Mouse (Mus musculus) adrenal gland, adult 18-20 months (tissue): ENCODE results near the gene 1700025C18Rik. TPM values are rescaled to one million over a fixed set of nuclear protein-coding genes. Genes with fewer than 3 reads are reported as not detected.

ENCODE experiments used
- DNase-seq, 2 experiments: peaks; one replicate each; pipeline ENCODE4 v3.0.0; 2021 to 2022; ENCODE audit warnings: low spot score in 2 of 2
- total RNA-seq, 2 experiments: library from RNA; stranded (reverse); gene quantifications; 1 replicate in 1 of 2; 2 replicates in 1 of 2; pipeline ENCODE4 v1.2.3; 2021

1700025C18Rik gene
- total RNA-seq, 2 experiments from 2014 or later = not detected

DNA sequence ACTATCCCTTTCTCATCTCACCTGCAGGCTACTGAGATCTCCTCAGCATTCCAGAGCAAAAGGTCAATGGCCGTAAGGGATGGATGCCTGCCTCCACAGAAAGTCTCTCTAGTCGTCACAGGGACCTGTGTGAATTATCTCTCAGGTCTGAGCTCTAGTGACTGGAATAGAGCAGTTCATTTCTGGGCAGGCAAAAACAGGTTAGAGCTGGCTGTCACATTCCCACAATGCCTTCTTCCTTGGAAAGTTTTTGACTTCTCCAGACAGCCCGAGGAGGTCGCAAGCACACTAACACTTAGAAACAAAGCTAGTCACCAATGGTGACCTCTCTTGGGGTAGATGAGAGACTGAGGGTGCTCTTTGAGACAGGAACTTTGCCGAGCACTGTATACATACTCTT lies 48.4 kb downstream of the 1700025C18Rik start:
- DNase-seq = no peak

DNA sequence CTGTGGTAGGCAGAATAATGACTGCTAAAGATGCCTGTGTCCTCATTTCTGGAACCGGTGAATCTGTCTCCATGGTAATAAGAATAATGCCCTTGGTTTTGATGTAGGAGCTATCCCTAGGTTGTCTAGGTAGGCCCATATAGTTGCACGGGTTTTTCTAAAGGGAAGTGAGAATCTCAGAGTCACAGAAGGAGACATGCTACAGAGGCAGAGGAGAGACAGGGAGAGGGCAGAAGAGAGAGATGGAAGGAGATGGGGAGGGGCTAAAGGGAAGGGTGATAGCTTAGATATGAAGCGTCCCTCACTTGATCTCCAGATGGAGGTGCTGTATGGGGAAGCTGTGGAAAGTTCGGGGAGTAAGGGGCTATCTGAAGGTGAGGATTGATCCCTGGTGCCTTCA lies 53.1 kb downstream of the 1700025C18Rik start:
- DNase-seq = no peak

DNA sequence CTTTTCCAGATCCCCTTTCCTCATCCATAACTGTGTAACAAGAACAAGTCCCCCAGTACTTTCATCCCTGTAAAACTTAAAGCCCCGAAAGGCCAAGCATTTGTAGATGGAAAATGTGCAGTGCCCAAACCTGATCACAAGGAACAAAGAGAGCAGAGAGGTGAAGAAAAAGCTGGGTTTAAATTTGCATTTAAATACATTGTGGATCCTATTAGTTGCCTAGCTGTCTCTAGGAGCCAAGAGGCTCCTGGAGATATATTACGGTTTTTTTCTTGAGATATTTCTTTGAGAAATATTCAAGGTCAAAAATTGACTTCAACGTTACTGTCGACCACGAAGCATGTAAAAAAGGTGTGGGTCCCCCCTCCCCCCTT lies 55.5 kb downstream of the 1700025C18Rik start:
- no peak for DNase-seq

DNA sequence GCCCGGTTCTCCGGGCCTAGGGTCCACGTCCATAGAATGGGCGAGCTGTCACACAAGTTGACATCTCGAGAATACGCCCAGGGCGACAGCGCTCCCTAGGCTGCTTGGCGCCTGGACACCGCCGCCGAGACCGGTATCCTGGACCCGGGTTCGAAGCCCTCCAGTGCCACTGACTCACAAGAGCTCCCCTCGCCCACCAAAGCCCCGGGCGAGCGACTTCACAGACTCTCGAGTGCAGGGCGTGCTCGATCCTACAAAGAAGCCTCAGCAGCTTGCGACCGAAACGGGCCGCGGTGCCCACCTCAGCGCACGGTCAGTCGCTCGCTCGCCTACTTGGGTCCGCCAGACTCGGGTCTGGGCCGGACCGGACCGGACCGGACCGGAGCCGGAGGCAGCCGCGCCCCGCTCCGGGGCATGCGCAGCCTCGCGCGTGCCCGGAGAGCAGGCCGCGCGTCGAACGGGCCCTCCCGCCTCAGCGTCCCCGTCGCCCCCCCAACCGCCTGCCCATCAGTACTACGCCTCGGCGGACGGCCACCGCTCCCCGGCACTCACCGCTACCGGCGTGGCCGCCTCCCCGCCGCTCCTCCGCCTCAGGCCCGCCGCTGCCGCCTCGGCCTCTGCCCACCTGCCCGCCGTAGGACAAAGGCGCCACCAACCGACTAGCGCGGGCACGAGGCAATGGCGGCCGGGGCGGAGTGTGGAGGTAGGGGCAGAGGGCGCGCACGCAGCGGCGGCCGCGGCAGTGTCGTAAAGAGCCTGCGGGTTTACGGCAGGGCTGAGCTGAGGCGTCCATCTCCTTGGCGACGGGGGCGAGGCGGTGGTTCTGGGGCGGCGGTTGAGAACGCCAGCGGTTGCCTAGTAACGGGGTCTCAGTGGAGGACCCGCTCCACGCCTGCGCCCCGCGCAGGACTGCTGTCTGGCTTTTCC lies 56.2 kb downstream of the 1700025C18Rik start, which contains the start of gene Ncoa5:
Ncoa5 (minus strand) TSS at position 737 of the 927 bp plus-strand sequence.
- DNase-seq = peak; percentile 96 to 97

DNA sequence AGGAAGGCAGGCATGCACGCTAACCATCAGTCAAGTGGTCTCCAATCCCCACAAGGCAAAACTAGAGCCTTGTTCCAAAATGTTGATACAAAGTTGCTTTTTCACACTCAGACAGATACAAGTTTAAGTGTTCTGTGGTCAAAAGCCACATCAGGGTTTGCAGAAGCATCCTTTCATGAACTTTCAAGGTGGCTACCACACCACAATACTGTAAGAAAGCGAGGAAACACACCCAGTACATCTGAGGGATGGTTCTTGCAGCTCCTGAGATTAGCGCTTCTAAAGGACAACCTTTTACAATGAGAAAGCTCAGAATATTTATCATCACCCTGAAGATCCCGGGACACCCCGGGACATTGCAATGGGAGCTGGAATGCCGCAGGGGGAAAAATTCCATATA lies 57.2 kb downstream of the 1700025C18Rik start:
- no peak for DNase-seq

DNA sequence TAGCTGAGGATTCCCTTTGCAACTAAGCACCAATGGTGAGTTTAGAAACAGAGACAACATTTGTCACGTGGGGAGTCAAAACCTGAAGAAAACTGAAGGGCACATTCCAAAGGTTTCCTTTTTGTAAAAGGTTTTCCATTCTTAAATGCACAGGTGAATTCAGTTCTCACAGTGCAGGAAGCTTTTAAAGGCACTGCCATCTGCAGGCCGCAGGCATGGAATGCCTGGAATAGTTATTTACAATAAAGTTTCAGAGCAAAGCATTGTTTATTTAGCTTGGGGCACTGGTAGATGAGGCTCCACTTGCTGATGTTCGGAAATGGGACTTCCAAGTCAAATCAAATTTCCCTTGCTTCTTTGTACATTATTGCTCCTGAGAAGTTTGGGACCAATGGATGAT lies 58.0 kb downstream of the 1700025C18Rik start:
- DNase-seq = no peak

Other genes with a start within 250 kb of the 1700025C18Rik start
- 10 to 100 TPM; 22.5 to 55.9 TPM for gene Pltp, start 233.0 kb downstream of the 1700025C18Rik start, total RNA-seq
- gene Pcif1, start 211.4 kb downstream of the 1700025C18Rik start, total RNA-seq = 10 to 100 TPM; 35.1 to 48.6 TPM
- gene Zfp335, start 179.0 kb downstream of the 1700025C18Rik start, total RNA-seq = 10 to 100 TPM; 20.9 to 22.4 TPM
- gene Mmp9, start 150.0 kb downstream of the 1700025C18Rik start, total RNA-seq = 1 to 10 TPM in 1 of 2 experiments, under 1 TPM in 1; 0.89 to 2.7 TPM
- 1 to 10 TPM; 5.2 to 9.0 TPM for gene Slc12a5, start 129.9 kb downstream of the 1700025C18Rik start, total RNA-seq
- 10 to 100 TPM; 35.7 to 41.6 TPM for gene Ncoa5, start 55.9 kb downstream of the 1700025C18Rik start, total RNA-seq
- gene Cd40, start 35.1 kb downstream of the 1700025C18Rik start, total RNA-seq = 1 to 10 TPM; 1.9 to 2.2 TPM
- gene Cdh22, start 144.1 kb upstream of the 1700025C18Rik start, total RNA-seq = 1 to 10 TPM; 1.4 to 1.7 TPM
- gene Slc35c2, start 197.1 kb upstream of the 1700025C18Rik start, total RNA-seq = 10 to 100 TPM; 30.7 to 50.1 TPM
- 10 to 100 TPM; 21.6 to 24.5 TPM for gene Elmo2, start 235.7 kb upstream of the 1700025C18Rik start, total RNA-seq